Mouse (Mus musculus) liver, postnatal 0 days (tissue): ENCODE measurements around the gene Slc43a1.

Experiments used
- CTCF ChIP-seq: sonication (generic); IDR thresholded peaks from 2 replicates; pipeline ENCODE4 v1.5.1; 2016; ENCODE audit warnings: antibody characterized with exemption, low read depth
- EP300 ChIP-seq: IDR thresholded peaks from 2 replicates; pipeline ENCODE4 v1.6.1; 2016; ENCODE audit warnings: antibody characterized with exemption, low read depth, mild to moderate bottlenecking

- TF ChIP-seq CTCF = no peak
- no peak for TF ChIP-seq EP300
Observed at GRCm38 (mm10) chr2:84859991-84860780, 21.5 kb downstream of the Slc43a1 start.
